Mouse (Mus musculus): ENCODE measurements around the gene Nrf1. TPM values are rescaled to one million over a fixed set of nuclear protein-coding genes. Genes with fewer than 3 reads are reported as not detected.
A peak's percentile ranks its signal among the peaks of the same experiment; 100 is the strongest.

Gene Nrf1
- total RNA-seq, 2 experiments from 2014 or later, result 16.8 to 17.5 TPM

DNA sequence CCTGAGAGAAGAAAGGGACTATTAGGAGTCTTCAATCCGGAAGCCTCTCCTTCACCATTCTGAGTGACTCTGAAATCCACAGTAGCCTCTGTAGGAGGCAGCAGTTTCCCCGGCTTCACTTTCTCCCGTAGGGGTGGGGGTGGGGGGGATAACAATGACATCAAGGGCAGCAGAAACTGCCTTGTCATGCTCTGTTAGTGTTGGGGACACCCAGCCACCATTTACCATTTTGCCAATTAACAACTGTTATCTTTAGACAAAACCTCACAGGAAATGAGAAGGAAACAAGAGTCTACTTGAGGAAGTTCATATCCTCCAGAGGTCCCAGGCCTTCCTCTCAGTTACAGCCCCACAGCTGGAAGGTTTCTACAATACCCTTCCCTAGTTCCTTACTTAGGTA, 87.8 kb downstream of the Nrf1 start:
- DNase-seq, result no peak
- intact Hi-C loops (cut with DNase I), result no loop called here

DNA sequence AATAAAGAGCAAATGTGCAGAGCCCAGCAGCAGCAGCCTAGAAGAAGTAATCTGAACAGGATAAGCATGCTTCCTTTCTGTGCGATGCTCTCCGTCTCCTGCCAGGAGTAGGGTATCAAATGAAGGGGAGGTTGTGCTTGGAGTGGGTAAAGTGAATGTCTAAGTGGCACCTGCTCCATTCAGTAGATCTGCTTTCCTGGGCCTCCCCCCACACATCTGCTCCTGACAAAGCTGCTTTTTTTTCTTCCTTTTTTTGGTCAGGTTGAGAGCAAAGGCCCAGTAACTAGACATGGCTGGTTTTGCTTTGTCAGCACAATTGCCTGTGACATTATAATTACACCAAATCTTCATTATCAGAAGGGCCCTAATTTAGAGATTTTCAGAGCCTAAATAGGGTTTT, 89.4 kb downstream of the Nrf1 start:
- intact Hi-C loops (cut with DNase I), result no loop called here
- DNase-seq, result no peak

DNA sequence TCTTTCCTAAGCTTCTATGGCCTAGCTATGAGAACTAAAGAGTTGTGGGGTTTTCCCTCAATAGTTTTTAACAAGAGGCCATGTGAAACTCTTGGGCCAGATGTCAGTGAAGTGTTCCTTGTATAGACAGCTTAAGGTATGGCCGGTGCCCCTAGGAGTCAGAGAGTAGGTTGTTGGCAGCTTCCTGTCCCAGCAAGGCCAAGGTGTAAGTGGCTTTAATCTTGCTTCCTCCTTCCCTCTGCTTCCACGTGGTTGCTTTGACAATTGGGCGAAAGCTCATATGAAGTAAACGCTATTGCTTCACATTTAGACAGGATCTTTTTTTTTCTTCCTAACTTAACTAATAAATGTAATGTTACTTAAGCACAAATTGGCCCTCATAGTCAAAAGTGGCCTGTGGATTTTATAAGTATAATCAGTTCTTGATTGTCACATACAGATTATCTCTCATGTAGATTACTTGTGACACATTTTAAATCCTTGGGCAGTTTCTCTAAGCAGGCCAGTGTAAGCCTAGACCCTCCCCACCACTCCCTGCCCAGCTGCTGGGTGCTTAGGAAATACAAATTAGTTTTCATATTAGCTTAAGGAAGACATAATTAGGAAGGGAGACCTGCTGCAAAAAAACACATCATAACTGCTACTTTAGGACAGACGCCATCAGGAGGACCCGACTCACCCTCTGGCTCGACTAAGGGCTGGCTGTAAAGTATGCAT, 91.7 kb downstream of the Nrf1 start:
- intact Hi-C loops (cut with DNase I), result no loop called here
- no peak for DNase-seq

DNA sequence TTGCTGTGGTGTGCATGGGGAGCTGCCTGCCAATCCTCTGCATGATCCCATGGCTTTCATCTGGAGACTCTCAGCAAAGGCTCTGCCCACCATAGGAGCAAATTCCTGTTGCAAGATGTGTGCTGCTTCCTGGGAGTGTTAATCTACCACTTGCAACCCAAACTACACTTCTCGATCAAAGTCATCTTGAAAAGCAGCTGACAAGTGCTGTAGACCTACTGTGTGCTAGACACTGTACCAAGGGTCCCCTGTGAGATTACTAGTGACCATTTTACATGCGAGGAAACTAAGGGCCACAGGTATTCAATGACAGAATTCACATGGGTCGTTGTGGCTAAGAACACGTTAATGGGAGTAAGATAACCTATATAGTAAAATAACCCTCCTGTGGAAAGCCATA, 95.5 kb downstream of the Nrf1 start:
- no peak for DNase-seq
- intact Hi-C loops (cut with DNase I), result no loop called here

DNA sequence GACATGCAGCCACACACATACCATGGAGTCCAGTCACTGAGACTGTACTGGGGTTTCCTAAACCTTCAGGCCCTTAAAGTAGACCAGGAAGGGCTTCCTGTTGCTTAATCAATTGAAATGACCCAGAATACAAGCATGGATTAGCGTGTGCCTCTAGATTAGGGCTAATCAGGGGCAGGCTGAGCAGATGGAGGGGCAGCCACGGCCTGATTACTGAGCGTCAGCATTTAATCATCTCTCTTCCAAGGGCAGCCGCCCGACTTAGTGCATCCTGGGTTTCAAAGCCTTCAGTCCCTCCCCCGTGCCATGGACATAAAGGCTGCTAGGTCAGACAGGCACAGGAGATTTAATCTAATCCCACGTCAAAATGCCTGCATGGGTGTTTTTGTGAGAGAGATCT, 99.3 kb downstream of the Nrf1 start:
- no peak for DNase-seq
- intact Hi-C loops (cut with DNase I), result no loop called here

DNA sequence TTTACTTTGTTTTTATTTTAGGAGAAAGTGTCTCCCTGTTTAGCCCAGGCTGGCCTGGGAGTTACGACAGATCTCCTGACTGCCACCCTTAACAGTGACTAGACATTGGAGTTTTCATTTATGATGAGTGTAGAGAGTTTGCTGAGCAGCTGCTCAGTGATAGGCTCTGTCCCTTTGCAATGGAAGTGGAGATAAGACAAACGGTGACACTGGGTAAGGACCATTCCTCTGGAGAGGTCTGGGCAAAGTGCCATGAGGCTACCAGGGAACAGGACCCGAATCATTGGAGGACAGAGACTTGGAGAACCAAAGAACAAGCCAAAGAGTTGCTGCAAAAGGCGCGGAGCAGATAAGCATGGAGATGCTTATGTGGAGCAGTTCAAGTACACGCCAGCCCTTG, 100.0 kb downstream of the Nrf1 start:
- no peak for DNase-seq
- intact Hi-C loops (cut with DNase I), result no loop called here

DNA sequence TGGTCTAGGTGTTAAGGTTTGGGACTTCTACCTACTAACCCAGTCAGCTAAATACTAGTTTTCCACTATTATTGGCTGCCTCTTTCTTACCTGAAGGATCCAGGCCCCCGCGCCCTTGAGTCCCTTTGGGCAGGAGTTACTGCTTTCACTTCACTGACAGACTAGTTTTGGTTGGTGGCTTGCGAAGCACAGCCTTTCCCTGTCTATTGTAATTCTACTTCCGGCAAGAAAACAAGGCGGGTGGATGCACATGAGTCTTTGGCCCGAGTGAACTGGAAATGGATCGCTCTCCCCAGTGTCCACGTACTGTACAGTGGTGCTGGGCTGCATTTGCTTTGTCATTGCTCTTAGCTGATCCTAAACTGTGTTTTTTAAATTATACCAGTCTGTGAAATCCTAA, 102.7 kb downstream of the Nrf1 start:
- DNase-seq, result no peak
- intact Hi-C loops (cut with DNase I), result no loop called here

DNA sequence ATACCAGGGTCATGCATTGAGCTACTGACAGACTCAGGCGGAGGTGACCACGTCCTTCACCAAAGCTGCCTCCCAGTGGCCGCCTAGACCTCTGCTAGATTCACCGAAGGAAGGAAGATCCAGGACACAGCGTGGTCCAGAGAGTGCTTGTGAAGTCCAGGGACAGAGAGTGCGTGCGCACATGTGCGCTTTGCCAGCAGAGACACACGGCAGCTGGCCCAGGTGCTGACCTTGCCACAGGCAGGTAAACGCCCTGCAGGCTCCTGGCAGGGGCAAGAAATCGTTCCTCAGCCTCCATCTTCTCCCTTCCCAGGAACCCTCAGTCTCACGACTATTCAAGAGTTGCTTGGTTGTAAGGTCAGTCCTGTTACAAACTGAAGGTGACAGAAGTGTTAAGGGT, 104.4 kb downstream of the Nrf1 start:
- intact Hi-C loops (cut with DNase I), result no loop called here
- DNase-seq, result no peak

DNA sequence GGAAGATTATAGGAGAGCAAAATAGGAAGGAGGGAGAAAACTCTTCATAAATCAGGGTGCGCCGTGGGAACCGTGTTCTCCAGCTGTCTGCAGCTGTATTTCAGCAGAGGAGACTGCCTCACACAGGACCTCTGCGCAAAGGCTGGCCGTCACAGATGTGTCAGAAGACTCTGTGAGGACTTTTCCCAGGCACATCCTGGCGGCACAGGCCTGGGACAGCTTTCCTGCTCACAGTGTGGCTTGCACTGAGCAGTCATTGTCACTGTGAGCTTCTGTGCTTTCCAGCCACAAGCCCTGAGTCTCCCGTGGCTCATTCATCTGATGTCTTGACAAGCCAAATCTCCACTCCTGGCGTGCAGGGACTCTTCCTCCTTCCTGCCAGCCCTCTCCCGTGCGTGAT, 104.9 kb downstream of the Nrf1 start:
- intact Hi-C loops (cut with DNase I), result no loop called here
- peak; percentile 37 to 42 for DNase-seq

DNA sequence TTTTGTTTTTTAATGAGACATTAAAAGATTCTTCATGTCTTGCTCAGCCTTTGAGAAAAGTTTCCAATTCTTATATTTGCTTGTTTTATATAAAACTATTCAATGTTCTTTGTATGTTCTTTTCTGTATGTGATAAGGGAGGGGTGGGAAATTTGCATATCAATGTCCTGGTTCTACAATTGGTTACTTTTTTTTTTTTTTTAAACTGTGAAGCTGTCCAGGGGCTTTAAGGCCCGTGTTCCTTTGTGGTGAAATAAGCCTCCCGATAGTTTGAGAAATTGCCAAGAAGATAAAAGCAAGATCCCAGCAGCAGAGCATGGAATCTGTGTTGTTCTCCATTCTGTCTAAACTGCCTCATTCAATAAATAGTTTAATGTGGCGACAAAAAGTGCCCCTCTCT, 105.3 kb downstream of the Nrf1 start:
- DNase-seq, result no peak
- intact Hi-C loops (cut with DNase I), result no loop called here

DNA sequence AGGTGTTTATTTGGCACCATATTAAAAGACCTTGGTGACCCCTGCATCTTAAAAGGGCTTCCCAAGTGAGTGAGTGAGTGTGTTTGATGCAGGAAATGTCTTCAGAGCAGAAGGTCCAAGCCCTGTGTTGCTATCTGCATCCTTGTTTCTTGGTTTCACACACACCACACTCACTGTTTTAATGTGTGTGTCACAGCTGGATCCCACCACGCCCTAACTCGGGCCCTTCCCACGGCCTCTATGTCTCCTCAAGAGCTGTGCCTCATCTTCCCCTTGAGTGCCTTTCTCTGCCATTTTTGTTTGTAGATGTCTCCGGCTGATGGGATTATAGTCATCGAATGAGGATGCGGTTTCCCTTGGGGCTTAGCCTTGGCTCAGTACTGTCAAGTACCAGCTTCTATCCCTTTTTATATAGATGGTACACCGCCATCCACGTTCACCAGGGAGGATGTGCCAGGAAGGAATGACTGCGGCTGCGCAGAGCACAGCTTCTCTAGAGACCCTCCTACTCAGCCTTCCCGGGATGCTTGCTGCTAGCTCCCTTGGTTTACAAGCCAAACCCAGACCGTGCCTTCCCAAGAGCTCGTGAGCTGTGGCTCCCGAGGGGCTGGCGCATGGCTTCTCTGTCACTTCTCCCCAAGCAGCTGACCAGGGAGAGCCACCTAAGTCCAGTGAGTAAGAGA, 106.1 kb downstream of the Nrf1 start:
- no peak for DNase-seq
- intact Hi-C loops (cut with DNase I), result no loop called here

DNA sequence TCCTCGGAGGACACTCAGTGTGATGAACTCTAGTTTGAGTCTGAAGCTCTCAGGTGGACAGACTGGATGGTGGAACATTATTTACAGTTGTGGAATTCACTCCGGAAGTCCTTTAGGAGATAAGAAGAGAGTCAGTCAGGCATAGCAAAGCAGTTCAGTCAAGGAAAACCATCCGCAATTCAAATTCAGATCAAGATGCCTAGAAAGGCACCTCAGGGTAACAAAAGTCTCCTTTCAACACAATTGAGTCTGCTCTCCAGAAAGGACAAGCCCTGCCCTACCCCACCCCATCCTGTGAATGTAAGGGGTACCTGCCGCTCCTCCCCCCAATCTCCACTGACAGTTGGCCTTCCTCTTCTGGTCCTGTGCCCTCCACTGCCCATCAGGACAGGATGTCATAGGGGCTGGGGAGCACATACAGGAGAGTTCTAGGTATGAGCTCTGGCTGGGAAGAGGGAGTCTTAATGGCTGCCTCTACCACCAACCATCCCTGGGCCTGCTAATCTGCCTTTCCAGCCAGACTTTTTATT, 111.8 kb downstream of the Nrf1 start:
- intact Hi-C loops (cut with DNase I), result no loop called here
- DNase-seq, result no peak

DNA sequence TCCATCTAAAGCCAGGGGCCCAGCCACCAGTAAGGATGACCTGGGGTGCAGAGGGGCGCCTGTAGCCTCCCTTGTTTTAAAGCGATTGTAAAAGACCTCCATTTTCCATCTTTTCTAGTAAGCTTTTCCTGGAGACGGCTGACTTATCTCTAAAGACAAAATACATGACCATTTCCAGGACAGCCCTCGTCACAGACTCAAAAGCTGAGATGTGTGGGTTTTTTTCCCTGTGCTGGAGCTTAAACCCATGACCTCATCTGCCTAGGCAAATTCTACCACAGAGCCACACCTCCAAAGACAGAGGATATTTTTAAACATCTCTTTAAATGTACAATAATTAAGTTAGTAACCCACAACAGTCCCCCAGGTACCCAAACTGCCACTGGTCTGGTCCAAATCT, 112.6 kb downstream of the Nrf1 start:
- no peak for DNase-seq
- intact Hi-C loops (cut with DNase I), result no loop called here

DNA sequence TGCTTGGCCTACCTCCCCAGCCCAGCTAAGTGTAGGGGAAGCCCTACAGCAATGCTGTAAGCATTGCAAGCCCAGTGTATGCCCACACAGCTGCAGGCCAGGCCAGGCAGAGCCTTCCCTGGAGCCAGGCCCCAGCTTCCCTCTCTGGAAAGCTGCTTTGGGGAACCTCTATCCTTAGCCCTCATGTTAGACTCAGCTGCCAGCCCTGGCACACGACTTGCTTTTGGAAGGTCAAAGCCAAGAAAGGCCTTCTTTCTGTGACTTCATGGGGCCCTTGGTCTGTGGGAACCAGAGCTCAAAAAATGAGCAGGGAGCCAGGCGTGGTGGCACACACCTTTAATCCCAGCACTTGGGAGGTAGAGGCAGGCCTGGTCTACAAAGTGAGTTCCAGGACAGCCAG, 113.8 kb downstream of the Nrf1 start:
- intact Hi-C loops (cut with DNase I), result no loop called here
- DNase-seq, result no peak

DNA sequence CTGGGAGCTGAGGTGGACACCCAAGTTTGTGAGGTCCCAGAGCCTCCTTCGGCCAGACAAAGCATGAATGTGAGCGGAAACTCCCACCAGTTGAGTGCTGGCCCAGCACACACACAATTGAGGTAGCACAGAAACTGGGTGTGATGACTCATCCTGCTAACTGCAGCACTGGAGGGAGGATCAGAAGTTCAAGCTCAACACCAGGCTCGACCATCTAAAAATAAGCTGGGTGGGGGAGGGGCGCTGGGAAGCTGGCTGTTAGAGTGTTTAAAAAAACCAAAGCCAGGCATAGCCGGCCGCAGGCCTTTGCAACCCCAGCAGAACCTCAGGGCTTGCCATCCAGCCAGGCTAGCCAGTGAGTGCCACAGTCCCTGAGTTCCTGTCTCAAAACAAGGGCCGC, 114.3 kb downstream of the Nrf1 start:
- intact Hi-C loops (cut with DNase I), result no loop called here
- peak in 1 of 2 experiments; percentile 48 for DNase-seq

DNA sequence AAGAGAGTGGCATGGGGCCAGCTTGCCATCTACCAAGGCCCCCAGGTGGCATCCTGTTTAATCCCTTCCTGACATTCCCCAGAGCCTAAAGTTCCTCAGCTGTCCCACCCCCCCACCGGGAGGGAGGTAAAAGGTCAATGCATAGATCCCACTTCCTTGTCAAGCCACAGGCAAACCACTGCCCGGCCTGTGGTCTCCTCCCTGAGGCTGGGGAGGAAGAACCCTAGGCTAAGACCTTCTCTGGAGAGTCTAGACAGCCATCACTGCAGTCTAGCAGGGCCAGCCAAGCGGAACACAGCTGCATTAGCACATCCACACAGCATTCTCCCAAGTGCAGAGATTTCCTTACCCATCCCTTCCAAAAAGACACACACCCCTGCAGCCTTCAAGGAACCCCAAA, 118.6 kb downstream of the Nrf1 start:
- no peak for DNase-seq
- intact Hi-C loops (cut with DNase I), result no loop called here

DNA sequence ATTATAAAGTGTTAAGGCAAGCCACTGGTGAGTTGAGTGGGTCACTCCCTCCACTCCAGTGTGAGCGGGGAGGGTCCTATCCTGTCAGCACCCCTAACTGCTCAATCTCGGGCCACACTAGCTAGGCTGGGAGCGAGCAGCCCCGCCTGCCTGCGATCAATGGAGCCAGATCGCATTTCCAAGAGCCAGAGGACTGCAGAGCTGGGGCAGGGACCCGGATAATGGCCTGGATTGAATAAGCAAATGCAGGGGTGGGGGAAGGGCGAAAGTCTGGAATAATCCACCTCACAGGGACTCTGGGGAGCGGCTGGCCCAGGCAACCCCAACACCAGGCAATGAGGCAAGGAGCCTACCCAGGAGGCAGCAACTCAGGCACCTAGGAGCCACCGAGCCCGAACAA, 119.4 kb downstream of the Nrf1 start:
- intact Hi-C loops (cut with DNase I), result no loop called here
- no peak for DNase-seq

DNA sequence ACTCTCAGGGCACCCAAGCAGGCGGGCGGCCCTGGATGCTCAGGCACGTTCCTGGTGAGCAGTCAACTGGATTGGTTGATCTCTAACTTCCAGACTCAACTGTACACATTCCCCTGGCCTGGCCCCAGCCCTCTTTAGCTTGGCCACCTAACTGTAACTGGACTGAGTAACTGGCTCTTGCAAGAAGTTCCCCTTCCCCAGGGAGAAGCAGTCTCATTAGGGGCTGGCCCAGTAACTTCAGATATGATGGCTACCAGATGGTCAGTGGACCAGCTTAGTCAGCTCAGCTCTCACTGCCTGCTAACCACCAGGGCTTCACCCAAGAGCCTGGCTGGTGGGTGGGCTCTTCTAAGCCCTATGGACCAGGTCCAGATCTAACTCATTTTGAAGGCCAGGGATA, 120.5 kb downstream of the Nrf1 start:
- peak; percentile 30 to 52 for DNase-seq
- intact Hi-C loops (cut with DNase I), result no loop called here

DNA sequence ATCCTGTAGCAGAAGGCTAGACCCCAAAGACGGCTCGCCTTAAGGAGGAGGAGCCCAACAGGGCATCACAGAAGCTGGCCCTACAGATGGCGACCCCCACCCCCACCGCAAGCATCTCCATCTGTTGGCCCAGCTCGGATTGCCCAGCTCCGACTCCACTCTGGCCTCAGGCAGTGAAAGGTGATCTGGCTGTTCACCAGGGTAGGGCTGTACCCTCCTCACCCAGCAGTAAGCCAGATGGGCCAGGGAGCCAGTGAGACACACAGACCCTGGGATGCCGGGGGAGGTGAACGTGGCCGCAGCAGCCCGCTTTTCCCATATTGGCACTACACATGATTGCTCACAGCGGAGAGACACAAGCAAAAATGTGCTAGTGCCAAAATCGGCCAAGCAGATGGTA, 121.4 kb downstream of the Nrf1 start:
- DNase-seq, result no peak
- intact Hi-C loops (cut with DNase I), result no loop called here

DNA sequence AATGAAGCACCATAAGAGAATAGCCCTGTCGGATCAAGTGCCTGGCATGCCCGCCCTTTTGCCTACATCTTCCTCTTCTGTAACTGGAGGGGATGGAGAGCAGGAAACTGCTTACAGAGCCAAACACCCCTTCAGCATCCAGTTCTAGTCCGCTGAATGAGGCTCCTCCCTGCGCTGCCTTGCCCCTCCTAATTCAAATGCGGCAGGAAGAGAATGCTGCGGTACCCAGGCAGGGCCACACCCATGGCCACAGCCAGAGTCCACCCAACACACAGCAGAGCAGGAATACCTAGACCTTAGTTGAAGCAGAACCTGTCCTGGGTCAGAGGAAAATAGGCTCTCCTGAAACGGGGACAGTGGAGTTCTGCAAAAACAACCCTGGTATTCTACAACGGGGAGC, 123.4 kb downstream of the Nrf1 start:
- DNase-seq, result no peak
- intact Hi-C loops (cut with DNase I), result no loop called here

DNA sequence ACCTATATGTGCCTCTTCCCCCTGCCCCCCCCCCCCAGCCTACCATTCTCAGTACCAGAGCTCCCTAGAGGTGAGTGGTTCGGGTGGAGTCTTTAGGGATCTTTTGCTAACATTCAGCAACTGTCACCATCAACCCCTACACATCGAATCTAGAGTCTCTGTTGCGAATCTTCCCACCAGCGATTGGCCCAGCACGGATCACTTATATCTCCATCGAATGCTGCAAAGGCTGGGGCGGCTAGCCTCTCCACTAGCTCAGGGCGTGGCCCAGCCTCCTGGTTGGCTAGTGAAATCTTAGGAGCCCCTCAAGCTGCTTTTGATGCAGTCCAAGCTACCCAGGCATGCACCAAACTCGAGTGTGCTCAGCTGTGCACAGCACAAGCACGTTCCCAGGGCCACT, 124.2 kb downstream of the Nrf1 start:
- DNase-seq, result no peak
- intact Hi-C loops (cut with DNase I), result no loop called here

DNA sequence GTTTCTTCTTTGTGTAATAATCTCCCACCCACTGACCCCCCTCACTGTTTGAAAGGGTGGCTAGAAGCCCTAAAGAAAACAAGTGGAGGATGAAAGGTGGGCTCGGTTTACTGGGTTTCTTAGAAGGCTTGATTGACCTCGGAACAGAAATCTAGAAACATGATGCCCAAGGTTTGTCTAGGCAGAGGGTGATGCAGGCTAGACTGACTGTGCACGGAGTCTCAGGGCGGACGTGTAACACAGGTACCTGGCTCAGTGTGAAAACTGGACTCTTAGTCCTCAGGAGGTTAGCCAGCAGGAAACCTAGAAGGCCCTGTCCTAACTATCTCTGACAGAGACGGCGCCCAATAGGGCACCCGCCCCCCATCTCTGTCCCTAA, 124.6 kb downstream of the Nrf1 start:
- DNase-seq, result no peak
- intact Hi-C loops (cut with DNase I), result no loop called here
